Mouse (Mus musculus) cerebellum, adult 2 months (tissue): Measurements from ENCODE around the gene Erp27. TPM values are rescaled to one million over a fixed set of nuclear protein-coding genes. Genes with fewer than 3 reads are reported as not detected.
"Not testable (repeated sequence)": the region's sequence is repeated elsewhere in the genome, so short reads cannot be mapped to it uniquely, and the experiment has no call there.

Experiments used
- DNase-seq, 2 experiments: peaks; one replicate each; pipeline ENCODE4 v3.0.0; 2021
- H3K27ac ChIP-seq: fragments of 200-500 bp; 2 replicates; pipeline ENCODE4 v1.5.1; 2012; ENCODE audit warnings: low read length, control low read depth, inconsistent platforms; ENCODE audit not compliant: insufficient read depth
- H3K27me3 ChIP-seq: fragments of 200-500 bp; 2 replicates; pipeline ENCODE4 v1.6.1; 2012; ENCODE audit warnings: inconsistent platforms, mild to moderate bottlenecking, low read length, moderate library complexity; ENCODE audit not compliant: control insufficient read depth, insufficient read depth
- H3K4me1 ChIP-seq: fragments of 200-500 bp; 2 replicates; pipeline ENCODE4 v1.6.1; 2011; ENCODE audit warnings: low read length; ENCODE audit not compliant: control insufficient read depth, insufficient read depth
- H3K4me3 ChIP-seq: fragments of 200-500 bp; replicated peaks from 2 replicates; pipeline ENCODE3; 2011; ENCODE audit warnings: mild to moderate bottlenecking, low read depth, low read length, control low read depth; ENCODE audit not compliant: insufficient read depth
- CTCF ChIP-seq: fragments of 200-500 bp; IDR thresholded peaks from 2 replicates; pipeline ENCODE4 v1.5.1; 2011; ENCODE audit warnings: low read depth, mild to moderate bottlenecking, control low read depth, low read length, moderate library complexity, borderline replicate concordance; ENCODE audit not compliant: insufficient read depth
- POLR2A ChIP-seq: fragments of 200-500 bp; IDR thresholded peaks from 2 replicates; pipeline ENCODE4 v1.6.1; 2011; ENCODE audit warnings: low read length, control low read depth, borderline replicate concordance; ENCODE audit not compliant: insufficient read depth
- WGBS: fragments of 180-500 bp; shearing (Covaris S2); methylation state at CpG from one replicate; pipeline ENCODE4 v1.1.7; 2018; 5-methylcytosine and 5-hydroxymethylcytosine counted together
- polyA plus RNA-seq: library from polyadenylated mRNA; depleted of rRNA; stranded (reverse); fragments of >200 nt; gene quantifications from 2 replicates; pipeline ENCODE4 v1.2.3, GENCODE M21; 2012; rRNA removed

Erp27 gene
- 0.22 and 0.31 TPM in 2 replicates for polyA plus RNA-seq

DNA sequence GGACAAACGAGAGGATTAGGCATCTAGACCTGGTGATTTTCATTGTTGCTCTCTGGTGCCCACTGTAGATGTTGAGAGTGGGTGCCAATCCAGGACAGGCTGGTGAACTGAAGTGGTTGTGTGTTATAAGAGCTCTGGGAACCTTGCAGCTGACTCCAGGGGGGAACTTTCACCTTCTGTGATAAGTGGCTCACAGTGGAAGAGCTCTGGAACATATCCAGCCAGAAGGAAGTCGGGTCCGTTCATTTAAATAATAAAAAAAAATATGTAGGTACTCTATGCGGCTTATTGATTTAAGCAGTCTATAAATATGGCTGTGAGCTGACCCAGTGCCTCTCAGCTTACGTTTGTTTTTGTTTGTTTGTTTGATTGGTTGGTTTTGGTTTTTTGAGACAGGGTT lies at the start of gene Erp27:
TSS of gene Erp27 (minus strand) at position 101 of the 400 bp plus-strand sequence.
- WGBS = 71% methylated on average over 5 of the region's 5 CpGs

DNA sequence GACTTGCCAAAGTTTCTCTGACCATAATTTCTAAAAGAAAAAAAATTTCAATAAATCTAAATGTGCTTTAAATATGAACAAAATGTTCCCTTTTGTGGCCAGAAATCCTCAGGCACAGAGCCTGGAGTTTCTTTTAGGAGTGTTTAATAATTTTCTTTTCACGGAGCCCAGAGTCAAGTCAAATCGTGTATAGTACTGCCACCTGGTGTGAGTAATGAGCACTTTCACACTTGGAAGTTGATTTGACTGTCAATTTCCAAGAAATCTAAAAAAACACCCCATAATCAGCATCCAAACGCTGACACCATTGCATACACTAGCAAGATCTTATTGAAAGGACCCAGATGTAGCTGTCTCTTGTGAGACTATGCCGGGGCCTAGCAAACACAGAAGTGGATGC lies 46.9 kb upstream of the Erp27 start:
- H3K4me1 ChIP-seq, H3K27me3 ChIP-seq, DNase-seq, H3K27ac ChIP-seq, H3K4me3 ChIP-seq: not testable (repeated sequence)
- WGBS = 38% methylated on average over 4 of the region's 4 CpGs

More for the DNA sequence above, at the start of gene Erp27:
- no peak within 1 kb of the TSS for H3K27ac ChIP-seq
- H3K4me1 ChIP-seq = no peaks in the 10 kb centered on the region
- DNase-seq = no peak
- no peak for TF ChIP-seq POLR2A
- no peak for TF ChIP-seq CTCF
- no peak within 1 kb of the TSS for H3K4me3 ChIP-seq
- H3K27me3 ChIP-seq = no peaks in the 10 kb centered on the region

DNA sequence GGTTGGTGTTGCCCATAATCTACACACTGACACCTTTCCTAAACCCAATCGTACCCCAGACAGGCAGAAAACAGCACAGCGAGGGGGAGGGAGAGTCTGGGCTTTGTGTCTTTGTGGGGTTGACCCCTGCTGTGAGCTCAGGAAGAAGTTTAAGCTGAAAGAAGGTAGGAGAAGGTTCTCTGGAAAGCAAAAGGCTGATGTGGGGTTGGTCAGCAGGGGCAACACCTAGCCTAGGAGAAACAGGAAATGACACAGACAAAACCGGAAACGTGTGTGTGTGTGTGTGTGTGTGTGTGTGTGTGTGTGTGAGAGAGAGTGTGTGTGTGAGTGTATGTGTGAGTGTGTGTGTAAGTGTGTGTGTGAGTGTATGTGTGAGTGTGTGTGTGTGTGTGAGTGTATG lies 45.5 kb upstream of the Erp27 start:
- Histone ChIP-seq H3K4me1 (no peaks in the 10 kb centered on the region), H3K27ac (no peak overlapping the region), H3K27me3 (no peaks in the 10 kb centered on the region), H3K4me3 (no peak overlapping the region)
- 70% methylated on average over 4 of the region's 4 CpGs for WGBS
- TF ChIP-seq CTCF (no peak), POLR2A (no peak)
- no peak for DNase-seq

DNA sequence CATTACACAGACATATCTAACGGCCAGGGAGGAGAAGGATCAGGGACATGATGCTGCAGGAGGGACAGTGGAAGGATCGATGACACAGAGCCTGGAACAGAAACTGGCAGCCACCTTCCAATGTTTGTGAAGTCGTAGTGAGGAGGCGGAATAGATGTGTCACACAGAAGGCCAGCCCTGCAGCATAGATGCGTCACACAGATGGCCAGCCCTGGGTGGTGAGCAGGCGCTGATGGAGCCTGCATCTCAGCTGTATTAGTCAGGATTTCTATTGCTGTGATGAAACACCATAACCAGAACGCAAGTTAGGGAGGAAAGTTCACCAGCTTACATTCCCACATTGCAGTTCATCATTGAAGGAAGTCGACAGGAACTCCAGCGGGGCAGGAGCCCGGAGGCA lies 43.9 kb upstream of the Erp27 start:
- no peaks in the 10 kb centered on the region for H3K27me3 ChIP-seq
- H3K27ac ChIP-seq = no peak overlapping the region
- DNase-seq = no peak
- TF ChIP-seq POLR2A (no peak), CTCF (no peak)
- no peak overlapping the region for H3K4me3 ChIP-seq
- 50% methylated on average over 10 of the region's 10 CpGs for WGBS
- H3K4me1 ChIP-seq = no peaks in the 10 kb centered on the region

DNA sequence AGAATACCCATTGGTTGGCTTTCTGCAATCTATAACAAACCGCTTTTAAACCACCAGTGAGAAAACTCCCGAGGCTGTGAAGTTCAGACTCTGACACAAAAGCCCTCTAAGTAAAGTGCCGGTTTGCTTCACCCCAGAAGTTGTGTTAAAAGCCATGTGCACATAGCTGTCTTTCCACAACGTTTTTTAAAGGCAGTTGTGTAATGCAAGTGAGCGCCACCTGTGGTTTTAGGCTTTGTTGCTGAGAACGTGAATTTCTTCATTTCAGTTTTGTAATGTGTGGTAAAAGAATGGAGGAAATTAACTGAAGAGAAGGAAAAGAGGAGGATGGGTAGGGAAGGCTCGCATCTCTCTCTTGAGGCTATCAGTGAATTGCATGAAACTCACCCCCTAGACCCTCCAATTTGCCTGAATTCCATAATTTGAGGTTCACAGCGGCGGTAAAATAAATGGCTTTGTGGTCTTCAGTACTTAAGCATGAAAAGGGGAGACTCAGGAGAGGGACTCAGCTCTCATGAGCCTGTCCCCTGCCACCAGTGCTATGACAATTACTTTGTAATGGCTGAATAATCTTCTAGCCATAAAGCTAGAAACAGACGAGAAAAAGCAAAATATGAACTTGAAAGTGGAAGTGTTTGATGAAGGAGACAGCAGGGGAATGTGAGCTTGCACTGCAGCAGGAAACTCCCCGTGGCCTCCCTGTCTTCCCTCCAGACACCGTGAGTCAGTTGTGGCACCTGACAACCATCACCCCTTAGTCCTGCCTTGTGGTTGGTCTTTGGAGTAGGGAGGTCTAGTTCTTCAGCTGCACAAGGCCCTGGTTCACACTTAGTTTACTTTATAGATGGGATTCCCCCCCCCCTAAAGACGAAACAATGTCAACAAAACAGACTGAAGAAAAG lies 42.9 kb upstream of the Erp27 start:
- Histone ChIP-seq H3K27me3 (no peaks in the 10 kb centered on the region), H3K4me1 (no peaks in the 10 kb centered on the region), H3K4me3 (no peak overlapping the region), H3K27ac (no peak overlapping the region)
- no peak for DNase-seq
- no peak for TF ChIP-seq POLR2A
- TF ChIP-seq CTCF = no peak
- WGBS = 72% methylated on average over 13 of the region's 13 CpGs

DNA sequence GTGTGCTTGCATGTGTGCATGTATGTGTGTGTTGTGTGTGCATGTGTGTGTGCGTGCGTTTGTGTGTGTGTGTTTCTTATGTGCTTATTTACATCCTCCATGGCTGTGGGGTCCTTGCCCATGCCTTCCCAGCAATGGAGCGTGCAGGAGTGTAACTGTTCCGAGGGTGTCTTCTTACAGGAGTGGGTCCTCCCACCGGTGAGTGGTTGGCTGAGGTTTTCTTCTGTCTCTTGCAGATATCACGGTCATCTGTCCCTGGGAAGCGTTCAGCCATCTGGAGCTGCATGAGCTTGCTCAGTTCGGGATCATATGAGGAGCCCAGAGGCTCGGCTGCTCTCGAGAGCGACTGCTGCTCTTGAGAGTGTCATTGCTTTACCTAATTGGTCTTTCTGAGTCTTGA lies 41.0 kb upstream of the Erp27 start:
- DNase-seq = no peak
- Histone ChIP-seq H3K27ac (no peak overlapping the region), H3K4me3 (no peak overlapping the region), H3K27me3 (no peaks in the 10 kb centered on the region), H3K4me1 (no peaks in the 10 kb centered on the region)
- no peak for TF ChIP-seq CTCF
- no peak for TF ChIP-seq POLR2A
- WGBS = 67% methylated on average over 11 of the region's 11 CpGs

DNA sequence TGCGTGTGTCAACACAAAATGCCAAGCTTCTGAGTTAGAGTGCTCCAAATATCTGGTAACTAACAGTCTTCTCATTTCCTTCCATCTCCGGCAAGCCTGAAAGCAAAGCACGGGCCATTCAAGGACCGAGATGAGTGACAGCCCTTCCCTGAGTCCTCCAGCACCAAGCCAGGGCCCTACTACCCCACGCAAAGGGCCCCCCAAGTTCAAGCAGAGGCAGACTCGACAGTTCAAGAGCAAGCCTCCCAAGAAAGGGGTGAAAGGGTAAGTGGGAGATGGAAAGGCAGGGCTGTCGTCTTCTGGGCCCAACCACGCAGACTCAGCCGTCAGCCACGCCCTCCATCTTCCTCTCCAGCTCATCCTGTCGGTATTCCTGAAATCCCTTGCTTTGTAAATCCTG lies 37.2 kb upstream of the Erp27 start:
- Histone ChIP-seq H3K4me1 (no peaks in the 10 kb centered on the region), H3K27ac (no peak overlapping the region), H3K4me3 (no peak overlapping the region), H3K27me3 (no peaks in the 10 kb centered on the region)
- 71% methylated on average over 11 of the region's 11 CpGs for whole genome bisulfite sequencing
- no peak for DNase-seq
- TF ChIP-seq POLR2A (no peak), CTCF (no peak)

DNA sequence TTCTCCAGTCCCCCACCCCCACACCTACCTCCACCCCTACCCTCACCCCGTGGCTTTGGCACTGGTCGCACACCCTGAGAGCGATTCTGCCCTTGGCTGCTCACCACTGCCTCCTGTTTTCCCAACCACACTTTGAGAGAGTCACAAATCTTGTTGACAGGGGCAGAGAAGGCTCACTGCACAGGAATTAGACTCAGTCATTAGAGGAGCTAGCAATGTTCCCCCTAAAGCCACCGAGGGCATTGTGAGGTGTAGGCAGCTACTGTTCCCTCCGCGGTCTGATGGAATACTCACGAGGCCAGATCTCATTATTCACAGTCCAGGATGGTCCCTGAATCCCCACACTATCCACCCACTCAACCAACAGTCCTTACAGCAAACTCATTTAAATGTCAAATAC lies 35.1 kb upstream of the Erp27 start:
- Histone ChIP-seq H3K4me3 (no peak overlapping the region), H3K4me1 (no peaks in the 10 kb centered on the region), H3K27ac (no peak overlapping the region), H3K27me3 (no peaks in the 10 kb centered on the region)
- DNase-seq = no peak
- 57% methylated on average over 7 of the region's 7 CpGs for WGBS
- TF ChIP-seq CTCF = no peak
- TF ChIP-seq POLR2A = no peak
